Mouse (Mus musculus) embryonic facial prominence, embryonic 10.5 days (tissue): ENCODE measurements around the gene Syn3. TPM values are rescaled to one million over a fixed set of nuclear protein-coding genes. Genes with fewer than 3 reads are reported as not detected.

Experiments
- DNase-seq: peaks from one replicate; pipeline ENCODE4 v3.0.0-alpha.2; 2017; ENCODE audit warnings: low spot score
- H3K27ac ChIP-seq: fragments of 300-500 bp; sonication (generic); replicated peaks from 2 replicates; pipeline ENCODE4 v1.5.1; 2016; ENCODE audit warnings: mild to moderate bottlenecking
- H3K27me3 ChIP-seq: fragments of 300-500 bp; sonication (generic); replicated peaks from 2 replicates; pipeline ENCODE4 v1.6.1; 2016; ENCODE audit warnings: low read depth, mild to moderate bottlenecking; ENCODE audit not compliant: poor library complexity, severe bottlenecking
- H3K36me3 ChIP-seq: fragments of 300-500 bp; sonication (generic); replicated peaks from 2 replicates; pipeline ENCODE4 v1.6.1; 2016; ENCODE audit warnings: mild to moderate bottlenecking, moderate library complexity
- H3K4me1 ChIP-seq: fragments of 300-500 bp; sonication (generic); 2 replicates; pipeline ENCODE4 v1.6.1; 2016
- H3K4me3 ChIP-seq: fragments of 300-500 bp; sonication (generic); 2 replicates; pipeline ENCODE4 v1.5.1; 2016; ENCODE audit warnings: mild to moderate bottlenecking, moderate library complexity
- H3K9me3 ChIP-seq: fragments of 300-500 bp; sonication (generic); 2 replicates; pipeline ENCODE4 v1.6.1; 2016; ENCODE audit warnings: mild to moderate bottlenecking
- WGBS: fragments of 180-500 bp; shearing (Covaris S2); methylation state at CpG from one replicate; pipeline ENCODE4 v1.1.7; 2016; 5-methylcytosine and 5-hydroxymethylcytosine counted together
- polyA plus RNA-seq: library from polyadenylated mRNA; unstranded; fragments of >200 nt; fragmentation: Nextera tagmentation; extraction: Ambion mirVana; gene quantifications from 2 replicates; pipeline ENCODE4 v1.2.1, GENCODE M21; 2016

The Syn3 gene
- polyA plus RNA-seq, 1 experiment from 2014 or later = 3.3 TPM

- H3K36me3 ChIP-seq = no peaks in the 10 kb centered on the region
- H3K4me3 ChIP-seq = no peak overlapping the region
- no peaks in the 10 kb centered on the region for H3K9me3 ChIP-seq
- H3K27ac ChIP-seq = no peak overlapping the region
- H3K4me1 ChIP-seq = peaks cover 44% of the 10 kb centered on the region
- no peaks in the 10 kb centered on the region; the same call in 1 of the 2 replicates for H3K27me3 ChIP-seq
- DNase-seq = no peak
- WGBS = 79% methylated on average over 4 of the region's 4 CpGs
Observed at GRCm38 (mm10) chr10:86323275-86323994, 175.3 kb downstream of the Syn3 start.

- 24% methylated on average over 1 of the region's 1 CpGs for WGBS
- no peak overlapping the region for H3K4me3 ChIP-seq
- peak; percentile 34 for DNase-seq
- H3K4me1 ChIP-seq = peaks cover 40% of the 10 kb centered on the region
- H3K9me3 ChIP-seq = no peaks in the 10 kb centered on the region
- no peak overlapping the region for H3K27ac ChIP-seq
- H3K36me3 ChIP-seq = no peaks in the 10 kb centered on the region
- H3K27me3 ChIP-seq = no peaks in the 10 kb centered on the region; the same call in 1 of the 2 replicates
Observed at GRCm38 (mm10) chr10:86322006-86322405, 176.7 kb downstream of the Syn3 start.

GRCm38 (mm10) chr10:86321194-86321593, 177.5 kb downstream of the Syn3 start:
- Histone ChIP-seq H3K4me1 (peaks cover 40% of the 10 kb centered on the region), H3K27me3 (no peaks in the 10 kb centered on the region; the same call in 1 of the 2 replicates), H3K27ac (0 out of 2 replicates have a peak overlapping the region, but pooled peaks have one; percentile 2), H3K36me3 (no peaks in the 10 kb centered on the region), H3K4me3 (no peak overlapping the region), H3K9me3 (no peaks in the 10 kb centered on the region)
- no peak for DNase-seq
- 84% methylated on average over 8 of the region's 8 CpGs for WGBS

GRCm38 (mm10) chr10:86320204-86320603, 178.5 kb downstream of the Syn3 start:
- Histone ChIP-seq H3K27ac (no peak overlapping the region), H3K36me3 (no peaks in the 10 kb centered on the region), H3K27me3 (no peaks in the 10 kb centered on the region; the same call in 1 of the 2 replicates), H3K9me3 (no peaks in the 10 kb centered on the region), H3K4me1 (peaks cover 37% of the 10 kb centered on the region), H3K4me3 (no peak overlapping the region)
- no peak for DNase-seq
- WGBS = 87% methylated on average over 5 of the region's 5 CpGs

DNA sequence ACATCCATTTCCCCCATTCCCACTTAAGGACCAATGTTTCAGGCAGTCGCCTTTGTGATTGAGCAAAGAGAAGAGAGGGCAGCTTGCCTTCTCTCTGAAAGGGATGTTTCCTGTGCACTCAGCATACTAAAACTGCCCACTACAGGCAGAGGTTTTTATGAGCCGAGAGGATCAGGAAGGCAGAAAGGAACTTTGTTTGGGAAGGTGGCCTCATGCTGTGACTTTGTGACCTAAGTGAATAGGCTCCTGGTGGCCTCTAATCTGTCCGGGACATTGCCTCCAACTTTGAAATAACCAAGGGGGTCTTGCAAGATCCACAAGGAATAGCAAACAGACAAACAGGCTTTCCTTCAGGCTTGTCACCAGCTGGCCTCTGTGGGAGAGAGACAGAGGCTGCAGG, 179.2 kb downstream of the Syn3 start:
- WGBS = 19% methylated on average over 3 of the region's 3 CpGs
- Histone ChIP-seq H3K9me3 (no peaks in the 10 kb centered on the region), H3K27ac (no peak overlapping the region), H3K36me3 (peaks cover 3% of the 10 kb centered on the region; the same call in 1 of the 2 replicates), H3K4me1 (peaks cover 40% of the 10 kb centered on the region), H3K27me3 (no peaks in the 10 kb centered on the region; the same call in 1 of the 2 replicates), H3K4me3 (no peak overlapping the region)
- DNase-seq = no peak

- 77% methylated on average over 5 of the region's 5 CpGs for WGBS
- Histone ChIP-seq H3K9me3 (no peaks in the 10 kb centered on the region), H3K36me3 (peaks cover 3% of the 10 kb centered on the region; the same call in 1 of the 2 replicates), H3K27ac (no peak overlapping the region), H3K4me1 (peaks cover 40% of the 10 kb centered on the region), H3K27me3 (no peaks in the 10 kb centered on the region; the same call in 1 of the 2 replicates), H3K4me3 (no peak overlapping the region)
- no peak for DNase-seq
Observed at GRCm38 (mm10) chr10:86318552-86319140, 180.1 kb downstream of the Syn3 start.

GRCm38 (mm10) chr10:86317633-86318032, 181.1 kb downstream of the Syn3 start:
- no peak overlapping the region for H3K4me3 ChIP-seq
- no peak for DNase-seq
- H3K36me3 ChIP-seq = peaks cover 3% of the 10 kb centered on the region; the same call in 1 of the 2 replicates
- no peaks in the 10 kb centered on the region; the same call in 1 of the 2 replicates for H3K27me3 ChIP-seq
- 85% methylated on average over 7 of the region's 7 CpGs for WGBS
- no peaks in the 10 kb centered on the region for H3K9me3 ChIP-seq
- no peak overlapping the region for H3K27ac ChIP-seq
- peaks cover 33% of the 10 kb centered on the region for H3K4me1 ChIP-seq

DNA sequence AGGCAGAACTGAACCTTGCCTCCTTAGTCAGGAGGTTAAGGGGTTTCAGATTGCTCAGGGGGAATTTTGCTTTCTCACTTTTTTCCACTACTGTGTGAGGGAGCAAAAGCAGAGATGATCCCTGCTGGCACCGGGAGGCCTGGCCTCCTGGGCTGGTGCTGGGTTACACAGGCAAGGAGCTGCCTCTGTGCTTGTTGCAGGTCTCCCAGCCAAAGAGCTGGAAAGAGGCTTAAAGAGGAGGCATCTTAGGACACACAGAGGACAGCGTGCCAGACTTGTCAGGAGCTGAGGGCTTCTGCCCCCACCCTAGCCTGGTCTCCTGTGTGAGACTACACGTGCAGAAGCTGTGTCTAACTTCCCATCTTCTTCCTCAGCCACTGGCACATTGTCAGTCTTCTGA, 183.2 kb downstream of the Syn3 start:
- Histone ChIP-seq H3K9me3 (no peaks in the 10 kb centered on the region), H3K4me1 (peaks cover 18% of the 10 kb centered on the region), H3K27me3 (no peaks in the 10 kb centered on the region), H3K4me3 (no peak overlapping the region), H3K27ac (peak overlapping the region; percentile 35; the same call in 1 of the 2 replicates), H3K36me3 (peaks cover 3% of the 10 kb centered on the region; the same call in 1 of the 2 replicates)
- WGBS = 61% methylated on average over 3 of the region's 3 CpGs
- DNase-seq = no peak

GRCm38 (mm10) chr10:86313448-86313847, 185.2 kb downstream of the Syn3 start:
- Histone ChIP-seq H3K36me3 (peaks cover 7% of the 10 kb centered on the region; the same call in 1 of the 2 replicates), H3K27me3 (no peaks in the 10 kb centered on the region), H3K4me3 (no peak overlapping the region), H3K9me3 (no peaks in the 10 kb centered on the region), H3K4me1 (peaks cover 12% of the 10 kb centered on the region), H3K27ac (no peak overlapping the region; the same call in 1 of the 2 replicates)
- WGBS = 94% methylated on average over 1 of the region's 1 CpGs
- DNase-seq = no peak

- H3K36me3 ChIP-seq = peaks cover 9% of the 10 kb centered on the region
- no peak for DNase-seq
- H3K9me3 ChIP-seq = no peaks in the 10 kb centered on the region
- no peaks in the 10 kb centered on the region for H3K27me3 ChIP-seq
- H3K27ac ChIP-seq = no peak overlapping the region
- H3K4me1 ChIP-seq = peaks cover 12% of the 10 kb centered on the region
- H3K4me3 ChIP-seq = no peak overlapping the region
- 92% methylated on average over 3 of the region's 3 CpGs for WGBS
Observed at GRCm38 (mm10) chr10:86312976-86313375, 185.7 kb downstream of the Syn3 start.

DNA sequence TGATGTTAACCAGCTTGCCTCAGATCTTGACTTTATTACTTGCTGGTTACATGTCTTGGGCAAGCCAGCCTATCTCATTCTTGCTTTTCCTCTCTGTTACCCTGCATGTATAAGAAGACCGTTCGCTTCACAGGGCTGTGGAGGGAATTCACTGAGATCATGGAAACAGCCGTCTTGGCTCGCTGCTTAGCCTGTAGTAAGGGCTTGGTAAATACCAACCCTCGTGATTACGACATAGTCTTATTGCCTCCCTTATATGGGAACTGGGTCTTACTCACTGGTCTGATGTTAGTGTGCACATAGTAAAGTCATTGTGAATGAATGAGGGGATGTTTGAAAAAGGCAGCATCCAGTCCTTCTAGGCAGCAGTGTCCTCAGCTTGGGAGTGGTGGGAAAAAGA, 188.2 kb downstream of the Syn3 start:
- Histone ChIP-seq H3K4me3 (no peak overlapping the region), H3K27me3 (no peaks in the 10 kb centered on the region), H3K9me3 (no peaks in the 10 kb centered on the region), H3K36me3 (peaks cover 24% of the 10 kb centered on the region), H3K4me1 (peaks cover 10% of the 10 kb centered on the region), H3K27ac (no peak overlapping the region)
- WGBS = 89% methylated on average over 6 of the region's 6 CpGs
- no peak for DNase-seq

DNA sequence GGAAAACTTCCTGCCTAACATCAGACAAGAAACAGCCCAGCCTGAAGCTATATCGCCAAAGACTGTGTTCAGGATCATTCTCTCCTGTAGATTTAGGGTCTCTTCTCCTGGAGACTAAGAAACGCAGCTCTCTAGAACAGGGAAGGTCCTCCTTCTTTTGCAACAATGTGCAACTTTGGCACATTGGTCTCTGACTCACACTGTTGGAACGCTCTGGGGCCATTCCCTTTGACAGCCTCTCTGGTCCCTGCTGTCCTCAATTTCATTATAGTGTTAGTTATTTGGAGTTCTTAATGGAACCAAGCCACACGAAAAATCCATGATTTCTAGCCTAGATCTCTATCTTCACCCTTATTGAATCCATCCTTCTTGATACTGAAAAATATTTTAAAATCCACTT, 191.5 kb downstream of the Syn3 start:
- Histone ChIP-seq H3K4me1 (peaks cover 25% of the 10 kb centered on the region), H3K36me3 (peaks cover 21% of the 10 kb centered on the region), H3K27me3 (peaks cover 8% of the 10 kb centered on the region), H3K27ac (no peak overlapping the region), H3K9me3 (no peaks in the 10 kb centered on the region), H3K4me3 (no peak overlapping the region)
- 93% methylated on average over 4 of the region's 4 CpGs for WGBS
- no peak for DNase-seq

DNA sequence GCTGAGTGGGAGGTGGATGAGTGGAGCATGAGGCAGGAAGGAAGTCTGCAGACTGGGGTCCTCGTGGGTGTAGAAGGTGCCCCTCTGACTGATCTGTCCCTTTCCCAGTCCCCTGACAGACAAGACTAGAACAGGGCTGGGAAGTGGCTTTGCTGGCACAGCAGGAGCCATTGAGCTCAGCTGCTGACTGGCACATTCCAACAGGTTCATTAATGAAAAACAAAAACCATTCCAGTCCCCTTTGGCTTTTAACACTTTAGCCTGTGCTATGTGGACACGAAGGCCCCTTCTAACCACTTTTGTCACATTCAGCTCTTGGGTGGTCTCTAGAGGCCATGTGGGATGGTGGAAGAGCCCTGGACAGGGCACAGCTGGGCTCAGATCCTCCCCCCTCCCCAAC, 194.1 kb downstream of the Syn3 start:
- peaks cover 50% of the 10 kb centered on the region for H3K4me1 ChIP-seq
- peaks cover 21% of the 10 kb centered on the region for H3K36me3 ChIP-seq
- 13% methylated on average over 2 of the region's 2 CpGs for WGBS
- DNase-seq = no peak
- no peak overlapping the region for H3K4me3 ChIP-seq
- peaks cover 22% of the 10 kb centered on the region for H3K27me3 ChIP-seq
- no peak overlapping the region for H3K27ac ChIP-seq
- no peaks in the 10 kb centered on the region for H3K9me3 ChIP-seq
